Mouse (Mus musculus): ENCODE data around the gene Gm14443.
A peak's percentile ranks its signal among the peaks of the same experiment; 100 is the strongest.
"Not testable (repeated sequence)": the region's sequence is repeated elsewhere in the genome, so short reads cannot be mapped to it uniquely, and the experiment has no call there.

Gene Gm14443

DNA sequence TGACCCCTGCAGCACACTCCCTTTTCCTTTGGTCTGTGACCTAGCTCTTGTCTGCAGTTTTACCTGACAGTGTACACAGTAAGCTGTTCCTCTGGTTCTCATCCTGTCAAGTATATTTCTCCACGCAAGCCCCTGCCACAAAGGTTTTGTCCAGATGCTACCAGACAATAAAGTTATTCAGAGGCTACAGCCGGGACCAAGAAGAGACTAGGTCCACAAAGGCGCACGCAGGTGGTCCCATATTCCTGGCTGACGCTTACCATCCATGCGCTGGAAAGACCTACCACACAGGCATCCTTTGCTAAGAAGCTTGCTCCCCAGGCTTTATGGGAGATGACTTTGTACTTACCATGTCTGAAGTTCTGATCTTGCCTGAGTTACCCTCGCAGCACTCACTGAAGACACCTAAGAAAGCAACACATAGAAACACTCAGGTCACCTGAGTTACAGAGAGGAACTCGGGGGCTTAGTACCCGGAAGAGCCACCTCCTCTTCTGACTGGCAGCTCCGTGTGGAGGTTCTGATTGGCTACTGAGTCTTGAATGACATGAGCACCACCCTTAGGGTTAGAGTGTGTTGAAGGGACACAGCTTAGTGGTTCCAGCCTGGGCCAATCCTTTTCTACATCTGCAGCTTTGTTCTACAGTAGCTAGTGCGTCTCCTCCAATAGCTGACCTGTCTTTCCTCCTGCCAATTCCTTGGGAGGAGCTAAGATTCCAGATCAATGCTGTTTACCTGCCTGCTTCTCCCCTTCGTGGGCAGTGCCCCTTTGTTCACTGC, at the start of gene Gm14443:
TSS of gene Gm14443 (minus strand) at position 471 of the 780 bp plus-strand sequence.
- peak; percentile 92 for DNase-seq

DNA sequence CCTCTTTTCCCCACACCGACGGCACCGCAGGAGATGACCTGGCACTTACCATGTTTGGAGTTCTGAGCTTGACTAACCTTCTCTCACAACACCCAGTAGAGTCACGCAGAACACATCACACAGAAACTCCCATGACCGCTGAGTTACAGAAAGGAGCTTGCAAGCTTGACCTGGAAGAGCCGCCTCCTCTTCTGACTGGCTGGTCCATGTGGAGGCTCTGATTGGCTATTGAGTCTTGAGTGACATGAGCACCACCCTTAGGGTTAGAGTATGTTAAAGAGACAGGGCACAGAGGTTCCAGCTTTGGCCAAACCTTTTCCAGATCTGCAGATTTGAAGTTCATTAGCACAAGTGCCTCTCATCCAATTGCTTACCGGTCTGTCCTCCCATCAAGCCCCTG, 31.1 kb upstream of the Gm14443 start, which contains the start of gene Gm14391:
TSS of gene Gm14391 (minus strand) at position 186 of the 400 bp plus-strand sequence.
- DNase-seq, result not testable (repeated sequence)

DNA sequence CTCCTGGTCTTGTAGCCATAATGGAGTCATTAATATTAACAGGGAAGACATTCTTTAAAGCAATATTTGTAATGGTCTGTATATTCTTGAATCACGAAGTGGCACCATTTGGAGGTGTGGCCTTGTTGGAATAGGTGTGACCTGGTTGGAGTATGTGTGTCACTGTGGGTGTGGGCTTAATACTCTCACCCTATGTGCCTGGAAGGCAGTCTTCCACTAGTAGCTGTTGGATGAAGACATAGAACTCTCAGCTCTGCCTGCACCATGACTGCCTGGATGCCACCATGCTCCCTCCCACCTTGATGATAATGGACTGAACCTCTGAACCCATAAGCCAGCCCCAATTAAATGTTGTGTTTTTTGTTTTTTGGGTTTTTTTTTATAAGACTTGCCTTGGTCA, 3.3 kb upstream of the Gm14443 start:
- DNase-seq, result peak; percentile 90

DNA sequence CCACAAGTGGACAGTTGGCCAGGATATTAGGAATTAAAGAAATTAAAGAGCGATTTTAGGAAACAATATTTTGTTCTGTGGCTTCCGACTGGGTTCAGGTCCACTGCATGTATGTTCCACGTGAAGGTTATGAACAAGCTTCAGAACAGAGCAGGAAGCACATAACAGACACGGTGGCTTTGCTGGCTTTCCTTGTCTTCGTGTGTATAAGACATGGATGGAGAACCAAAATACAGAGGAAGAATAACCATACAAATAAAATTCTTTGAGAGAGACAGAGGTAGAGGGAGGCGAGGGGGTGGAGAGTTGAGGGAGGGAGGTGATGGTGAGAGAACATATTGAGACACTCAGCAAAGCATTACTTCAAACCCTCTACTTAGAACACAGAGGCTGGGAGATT, 641 bp upstream of the Gm14443 start:
- peak; percentile 90 for DNase-seq

DNA sequence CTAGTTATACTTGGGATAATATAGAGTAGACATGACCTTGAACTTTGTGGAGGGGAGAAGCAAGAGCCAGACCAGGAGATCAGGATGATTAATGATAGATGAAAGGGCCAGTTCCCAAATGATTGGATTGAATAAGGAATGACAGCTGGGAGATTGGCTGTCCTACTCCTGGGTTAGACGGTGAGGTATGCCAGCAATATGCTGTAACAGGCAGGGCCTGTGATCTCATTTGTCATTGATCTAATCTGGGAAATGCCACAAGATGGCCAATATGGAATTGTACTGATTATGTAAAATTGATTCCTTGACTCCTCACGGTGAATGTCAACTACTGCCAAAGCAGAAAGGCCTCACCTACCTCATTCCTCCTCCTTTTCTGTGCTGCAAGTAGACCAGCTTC, 1.6 kb downstream of the Gm14443 start:
- DNase-seq, result peak; percentile 84

DNA sequence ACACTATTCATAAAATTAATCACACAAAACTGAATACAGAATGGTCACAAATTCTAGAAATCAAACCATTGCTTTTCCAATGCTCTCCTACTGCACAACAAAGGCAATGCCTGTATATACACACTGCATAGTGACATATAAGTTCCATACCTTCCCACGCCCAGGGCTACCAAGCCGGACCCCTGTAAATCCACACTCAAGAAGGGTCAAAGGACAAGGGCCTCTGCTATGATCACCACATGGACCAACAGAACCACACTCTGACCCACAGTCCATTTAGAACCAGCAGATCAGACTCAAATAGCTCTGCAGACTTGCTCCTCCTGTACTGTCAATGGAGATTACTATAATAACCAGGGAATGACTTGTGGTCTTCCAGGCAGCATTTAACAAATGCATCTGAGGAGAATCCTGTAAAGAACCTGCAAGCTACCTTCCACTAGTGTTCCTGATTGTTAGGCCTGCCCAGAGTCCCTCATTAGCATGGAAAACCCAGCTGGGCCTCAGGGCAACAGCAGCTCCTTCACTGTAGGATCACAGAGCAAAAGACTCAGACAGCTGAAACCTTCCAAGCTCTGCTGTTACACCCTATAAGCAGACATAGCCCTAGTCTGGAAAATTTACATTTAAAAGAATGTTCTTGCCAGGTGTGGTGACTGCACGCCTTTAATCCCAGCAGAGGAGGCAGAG, 2.6 kb downstream of the Gm14443 start:
- DNase-seq, result peak; percentile 87

DNA sequence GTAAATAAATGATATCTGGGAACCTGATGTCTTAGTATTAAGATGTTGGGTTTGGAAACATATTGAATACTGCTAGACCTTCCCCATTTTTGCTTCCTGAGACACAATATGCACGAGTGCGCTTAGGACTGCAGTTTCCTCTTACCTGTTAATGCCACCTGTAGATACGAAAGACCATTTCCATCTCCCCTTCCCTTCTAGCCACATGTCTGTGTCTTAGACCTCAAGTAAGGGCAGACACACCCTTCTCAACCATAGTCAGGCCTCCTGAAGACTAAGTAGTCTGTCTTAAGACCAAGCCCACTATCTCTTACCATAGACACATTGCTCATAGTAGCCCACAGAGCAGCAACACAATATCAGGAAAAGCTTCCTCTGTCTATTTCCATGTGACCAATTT, 3.5 kb downstream of the Gm14443 start:
- DNase-seq, result peak; percentile 65

DNA sequence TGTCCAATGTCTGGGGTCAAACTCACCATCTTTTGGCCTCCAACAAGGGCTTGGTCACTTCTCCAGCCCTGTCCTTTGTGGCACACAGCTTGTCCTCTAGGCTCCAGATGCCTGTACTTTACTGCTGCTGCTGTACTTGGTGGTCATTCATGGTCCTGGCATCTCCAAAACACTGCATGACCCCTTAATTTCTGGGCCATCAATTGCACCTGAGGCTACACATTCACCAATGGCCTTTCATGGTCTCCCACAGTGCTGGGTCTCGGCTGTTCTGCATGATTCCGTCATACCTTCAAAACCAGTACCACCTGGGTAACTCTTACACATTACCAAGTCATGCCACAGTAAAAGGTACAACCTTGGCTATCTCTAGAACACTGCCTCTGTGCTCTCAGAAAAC, 8.8 kb downstream of the Gm14443 start:
- peak; percentile 77 for DNase-seq

DNA sequence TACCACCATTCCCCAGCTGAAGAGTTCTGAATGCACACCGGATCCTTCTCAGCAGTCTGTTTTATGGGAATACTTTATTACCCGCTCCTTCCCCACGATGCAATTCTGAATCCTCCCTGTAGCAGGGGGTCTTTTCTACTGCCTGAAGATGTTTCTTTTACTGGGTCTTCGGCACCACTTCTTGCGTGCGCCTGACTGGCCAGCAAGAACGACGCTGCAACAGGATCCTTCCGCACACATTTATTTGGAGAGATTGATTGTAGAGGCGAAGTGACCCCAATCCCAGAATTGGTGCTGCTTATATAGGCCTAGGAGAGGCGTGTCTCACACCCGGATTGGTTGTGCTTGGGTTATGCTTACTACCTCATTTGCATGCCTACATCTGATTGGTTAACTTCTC, 10.6 kb downstream of the Gm14443 start:
- DNase-seq, result peak; percentile 85

DNA sequence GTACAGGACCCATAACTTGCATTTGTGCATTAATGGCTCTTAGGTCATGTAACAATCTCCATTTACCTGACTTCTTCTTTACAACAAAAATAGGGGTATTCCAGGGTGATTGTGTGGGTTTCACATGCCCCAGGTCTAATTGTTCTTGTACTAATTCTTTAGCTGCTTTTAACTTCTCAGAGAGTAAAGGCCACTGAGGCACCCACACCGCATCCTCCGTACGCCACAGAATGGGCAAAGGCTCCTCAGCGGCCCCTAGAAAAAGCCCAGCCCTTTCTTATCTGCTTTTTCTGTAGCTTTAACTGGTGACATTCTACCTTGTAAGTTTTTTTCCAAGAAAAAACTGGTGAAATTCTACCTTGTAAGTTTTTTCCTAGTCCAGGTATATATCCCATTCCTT, 14.2 kb downstream of the Gm14443 start:
- peak; percentile 67 for DNase-seq

DNA sequence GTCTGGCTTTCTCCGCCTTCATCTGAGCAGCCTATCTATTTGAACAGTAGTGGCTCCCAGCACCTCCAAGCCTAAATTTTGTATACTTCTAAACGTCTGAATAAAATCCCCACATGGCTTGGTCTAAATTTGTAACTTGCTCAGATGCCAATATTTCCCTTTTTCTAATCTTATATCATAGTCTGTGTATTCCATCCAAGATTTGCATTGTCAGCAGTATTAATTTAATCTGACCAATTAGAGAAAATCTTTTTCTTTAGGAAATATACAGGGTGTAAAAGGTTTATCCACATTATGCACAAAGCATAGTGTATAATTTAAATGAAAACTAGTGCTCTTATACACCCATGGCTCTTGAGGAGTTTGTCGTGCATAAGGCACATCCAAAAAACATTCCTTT, 17.0 kb downstream of the Gm14443 start:
- no peak for DNase-seq

DNA sequence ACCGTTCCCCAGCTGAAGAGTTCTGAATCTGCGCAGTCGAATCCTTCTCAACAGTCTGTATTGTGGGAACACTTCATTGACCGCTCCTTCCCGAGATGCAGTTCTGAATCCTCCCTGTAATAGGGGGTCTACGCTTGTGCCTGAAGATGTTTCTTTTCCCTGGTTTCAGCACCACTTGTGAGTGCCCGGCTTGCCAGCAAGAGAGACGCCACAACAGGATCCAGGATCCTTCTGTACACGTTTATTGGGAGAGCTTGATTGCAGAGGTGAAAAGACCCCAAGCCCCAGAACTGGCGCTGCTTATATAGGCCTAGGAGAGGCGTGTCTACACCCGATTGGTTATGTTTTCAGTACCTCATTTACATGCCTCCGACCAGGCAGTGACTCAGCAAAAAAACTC, 19.0 kb downstream of the Gm14443 start:
- peak; percentile 82 for DNase-seq

DNA sequence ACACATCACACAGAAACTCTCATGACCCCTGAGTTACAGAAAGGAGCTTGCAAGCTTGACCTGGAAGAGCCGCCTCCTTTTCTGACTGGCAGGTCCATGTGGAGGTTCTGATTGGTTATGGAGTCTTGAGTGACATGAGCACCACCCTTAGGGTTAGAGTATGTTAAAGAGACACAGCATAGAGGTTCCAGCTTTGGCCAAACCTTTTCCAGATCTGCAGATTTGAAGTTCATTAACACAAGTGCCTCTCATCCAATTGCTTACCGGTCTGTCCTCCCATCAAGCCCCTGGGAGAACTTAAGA, 33.7 kb downstream of the Gm14443 start, which contains the start of gene Gm14399:
TSS of gene Gm14399 (minus strand) at position 20 of the 303 bp plus-strand sequence.
- not testable (repeated sequence) for DNase-seq

DNA sequence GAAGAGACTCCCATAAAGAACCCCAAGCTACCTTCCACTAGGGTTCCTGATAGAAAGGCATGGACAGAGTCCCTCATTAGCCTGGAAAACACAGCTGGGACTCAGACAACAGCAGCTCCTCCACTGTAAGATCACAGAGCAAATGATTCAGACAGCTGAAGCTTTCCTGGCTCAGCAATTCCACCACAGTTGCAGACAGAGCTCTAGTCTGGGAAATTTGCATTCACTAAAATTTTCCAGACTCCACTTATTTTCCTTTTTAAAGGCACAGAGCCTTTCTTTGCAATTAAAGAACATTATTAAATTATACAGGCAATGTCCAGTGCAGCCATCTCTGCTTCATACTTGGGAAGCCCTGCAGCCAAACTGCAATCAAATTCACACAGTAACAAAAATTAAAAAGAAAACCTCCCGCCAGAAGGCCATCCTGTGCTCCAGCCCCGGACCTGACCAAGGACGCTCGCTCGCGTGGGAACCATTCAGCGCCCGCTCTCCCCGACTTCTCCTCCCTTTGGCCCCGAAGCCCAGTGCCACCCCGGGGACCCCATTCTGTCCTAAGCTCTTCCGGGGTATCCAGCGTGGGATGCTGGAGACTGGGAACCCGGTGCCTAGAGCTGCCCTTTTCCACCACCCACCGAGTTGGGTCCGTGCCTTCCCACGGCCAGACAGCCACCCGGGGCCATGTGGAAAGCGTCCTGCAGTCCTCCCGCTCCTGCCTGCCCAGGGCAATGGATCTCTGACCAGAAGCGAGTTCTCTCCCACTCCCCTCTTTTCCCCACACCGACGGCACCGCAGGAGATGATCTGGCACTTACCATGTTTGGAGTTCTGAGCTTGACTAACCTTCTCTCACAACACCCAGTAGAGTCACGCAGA, 34.3 kb downstream of the Gm14443 start:
- peak; percentile 97 for DNase-seq

DNA sequence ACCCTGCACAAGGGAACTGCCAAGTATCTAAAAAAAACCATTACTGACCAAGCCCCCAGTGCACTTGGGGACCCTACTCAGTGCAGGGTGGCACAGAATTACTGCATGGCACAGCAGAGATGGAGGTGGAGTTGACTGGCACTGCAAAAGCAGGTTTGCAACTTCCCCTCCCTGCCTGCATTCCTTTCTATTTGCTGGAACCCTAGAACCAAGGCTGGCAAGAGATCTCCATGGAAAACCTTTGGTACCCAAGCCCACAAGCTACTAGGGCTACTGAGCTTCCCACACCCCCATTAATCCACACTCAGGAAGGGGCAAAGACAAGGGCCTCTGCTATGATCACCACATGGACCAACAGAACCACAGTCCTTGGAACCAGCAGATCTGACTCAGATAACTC, 35.0 kb downstream of the Gm14443 start:
- peak; percentile 73 for DNase-seq

All from heart, adult 11 months (tissue).